Mouse (Mus musculus): ENCODE measurements around the gene 5730522E02Rik. TPM values are rescaled to one million over a fixed set of nuclear protein-coding genes. Genes with fewer than 3 reads are reported as not detected.

Gene 5730522E02Rik
- not detected for polyA plus RNA-seq (2017; shearing (Covaris generic))

GRCm38 (mm10) chr11:26210582-26211180, at the start of gene 5730522E02Rik:
5730522E02Rik (minus strand) TSS chr11:26210763.

Other genes with a start within 250 kb of the 5730522E02Rik start
- 26.1 TPM for gene Fancl, start 175.4 kb upstream of the 5730522E02Rik start, polyA plus RNA-seq (2017; shearing (Covaris generic))

Measured in CD4-positive, CD25-positive, alpha-beta regulatory T cell (primary cell).